Comparison of ENCODE assay signal across 13 mouse cellular contexts in the genomic region with DNA sequence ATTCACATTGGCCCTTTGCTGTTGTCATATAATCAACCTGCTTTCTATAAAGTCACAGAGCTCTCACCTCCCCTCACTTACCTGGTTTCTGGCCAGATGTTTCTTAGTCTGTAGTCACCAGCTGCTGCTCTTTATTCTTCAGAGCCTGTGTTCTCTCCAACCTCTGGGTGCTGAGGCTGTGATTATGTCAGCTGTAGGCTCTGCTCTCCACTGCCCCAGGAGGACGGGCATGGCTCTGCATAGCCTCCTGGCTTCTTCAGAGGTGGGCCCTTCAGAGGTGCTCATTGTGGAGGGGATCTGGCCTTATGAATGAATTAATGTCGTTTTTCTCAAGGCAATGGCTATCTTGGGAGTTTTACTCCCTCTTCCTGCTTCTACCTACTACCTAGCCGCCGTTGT. TPM values are rescaled to one million over a fixed set of nuclear protein-coding genes. Genes with fewer than 3 reads are reported as not detected.
DNase-seq lines count a peak whose midpoint lies in the region; ATAC-seq and TF ChIP-seq lines count a peak whose summit lies in the region.
"Had no signal": no experiment of that assay in that cellular context is flagged by ENCODE, and none has a peak within 500 bp of the region (broad histone marks: within the 10 kb centered on the region; RNA-seq: fewer than 3 reads in every experiment).

No protein-coding gene starts in this region.

- ATAC-seq in hindbrain, postnatal 0 days: no peak
- no peak for ATAC-seq in hindbrain, embryonic 14.5 days (ENCODE audit: low FRiP score)
- no peak for ATAC-seq in midbrain, postnatal 0 days (ENCODE audit: low FRiP score)
- ATAC-seq in midbrain, embryonic 13.5 days: no peak
- ATAC-seq: forebrain, embryonic 13.5 days had no signal

- peak; percentile 7 for DNase-seq in hindbrain, postnatal 0 days (ENCODE audit: low spot score)
- DNase-seq in hindbrain, embryonic 14.5 days (ENCODE audit: low spot score): no peak
- no peak for DNase-seq in midbrain, postnatal 0 days (ENCODE audit: low spot score)
- peak; percentile 82 for DNase-seq in thymus, postnatal 4 days
- no peak for DNase-seq in ovary, postnatal 14 days (ENCODE audit: low spot score)
- DNase-seq in gastrocnemius, postnatal 4 days (ENCODE audit: low spot score in 2 of 2): no peak
- DNase-seq: adrenal gland, adult 2 months; cerebellum, adult 11 months; heart, postnatal 36 days had no signal

- H3K4me2 ChIP-seq in hindbrain, postnatal 0 days (ENCODE audit: low read depth, low read length): no peak overlapping the region
- H3K4me2 ChIP-seq in hindbrain, embryonic 14.5 days (replicated peaks): no peak overlapping the region
- no peak overlapping the region for H3K4me2 ChIP-seq in midbrain, postnatal 0 days (ENCODE audit: low read depth, low read length, poor library complexity, severe bottlenecking)
- no peak overlapping the region for H3K4me2 ChIP-seq in midbrain, embryonic 13.5 days (replicated peaks)
- H3K4me2 ChIP-seq: embryonic facial prominence, embryonic 12.5 days; forebrain, embryonic 13.5 days had no signal

- 75% methylated on average over 4 of the region's 4 CpGs for WGBS in hindbrain, postnatal 0 days
- WGBS in hindbrain, embryonic 14.5 days: 79% methylated on average over 4 of the region's 4 CpGs
- WGBS in midbrain, postnatal 0 days: 87% methylated on average over 4 of the region's 4 CpGs
- 77% methylated on average over 4 of the region's 4 CpGs for WGBS in midbrain, embryonic 13.5 days

- peak; percentile 56 for TF ChIP-seq CTCF in hindbrain, postnatal 0 days (IDR thresholded peaks at IDR 0.05; ENCODE audit: low read depth)
- peak; percentile 48 for TF ChIP-seq CTCF in midbrain, postnatal 0 days (IDR thresholded peaks at IDR 0.05)
- TF ChIP-seq CTCF in cortical plate, adult 2 months (IDR thresholded peaks at IDR 0.05; ENCODE audit: extremely low read depth, insufficient read depth, low read length): 0 out of 2 replicates have a peak, but pooled peaks have one; percentile 16

- H3K36me3 ChIP-seq in hindbrain, postnatal 0 days (ENCODE audit: insufficient read depth, low read length): no peaks in the 10 kb centered on the region
- H3K36me3 ChIP-seq in hindbrain, embryonic 14.5 days (replicated peaks; ENCODE audit: control insufficient read depth, insufficient read depth): no peaks in the 10 kb centered on the region
- H3K36me3 ChIP-seq in midbrain, postnatal 0 days (ENCODE audit: insufficient read depth, low read length): no peaks in the 10 kb centered on the region
- no peaks in the 10 kb centered on the region for H3K36me3 ChIP-seq in midbrain, embryonic 13.5 days
- H3K36me3 ChIP-seq: embryonic facial prominence, embryonic 12.5 days had no signal

- no peaks in the 10 kb centered on the region for H3K9me3 ChIP-seq in hindbrain, postnatal 0 days (ENCODE audit: low read length)
- no peaks in the 10 kb centered on the region for H3K9me3 ChIP-seq in hindbrain, embryonic 14.5 days (ENCODE audit: control insufficient read depth, low read length)
- no peaks in the 10 kb centered on the region for H3K9me3 ChIP-seq in midbrain, postnatal 0 days (ENCODE audit: low read length)
- H3K9me3 ChIP-seq in midbrain, embryonic 13.5 days: no peaks in the 10 kb centered on the region
- H3K9me3 ChIP-seq: embryonic facial prominence, embryonic 12.5 days; forebrain, embryonic 13.5 days had no signal

- no peak overlapping the region for H3K9ac ChIP-seq in hindbrain, postnatal 0 days (replicated peaks; ENCODE audit: low read length)
- H3K9ac ChIP-seq in hindbrain, embryonic 14.5 days: no peak overlapping the region
- no peak overlapping the region for H3K9ac ChIP-seq in midbrain, postnatal 0 days (replicated peaks; ENCODE audit: low read length, poor library complexity, severe bottlenecking)
- H3K9ac ChIP-seq in midbrain, embryonic 13.5 days (replicated peaks): no peak overlapping the region
- H3K9ac ChIP-seq: embryonic facial prominence, embryonic 12.5 days; forebrain, embryonic 13.5 days had no signal

- TF ChIP-seq POLR2A in cortical plate, adult 2 months (IDR thresholded peaks at IDR 0.05; ENCODE audit: extremely low read depth, insufficient read depth, low read length): no peak

- peaks cover 2% of the 10 kb centered on the region; the same call in 1 of the 2 replicates for H3K4me1 ChIP-seq in hindbrain, postnatal 0 days (ENCODE audit: insufficient read depth, low read length)
- H3K4me1 ChIP-seq in hindbrain, embryonic 14.5 days (replicated peaks; ENCODE audit: control insufficient read depth, insufficient read depth, low read length): no peaks in the 10 kb centered on the region
- H3K4me1 ChIP-seq in midbrain, postnatal 0 days (ENCODE audit: insufficient read depth, low read length): no peaks in the 10 kb centered on the region
- no peaks in the 10 kb centered on the region for H3K4me1 ChIP-seq in midbrain, embryonic 13.5 days (replicated peaks)
- no peaks in the 10 kb centered on the region for H3K4me1 ChIP-seq in cortical plate, adult 2 months (ENCODE audit: control insufficient read depth, insufficient read depth, low read length)
- H3K4me1 ChIP-seq: embryonic facial prominence, embryonic 12.5 days; forebrain, embryonic 13.5 days had no signal

- no peak overlapping the region for H3K4me3 ChIP-seq in hindbrain, postnatal 0 days (ENCODE audit: low read length)
- H3K4me3 ChIP-seq in hindbrain, embryonic 14.5 days (replicated peaks; ENCODE audit: low read length): no peak overlapping the region
- H3K4me3 ChIP-seq in midbrain, postnatal 0 days (ENCODE audit: low read depth, low read length): no peak overlapping the region
- H3K4me3 ChIP-seq in midbrain, embryonic 13.5 days (replicated peaks): no peak overlapping the region
- H3K4me3 ChIP-seq in cortical plate, adult 2 months (ENCODE audit: insufficient read depth, low read length): no peak overlapping the region
- H3K4me3 ChIP-seq: embryonic facial prominence, embryonic 12.5 days; forebrain, embryonic 13.5 days had no signal

- H3K27me3 ChIP-seq in hindbrain, postnatal 0 days (ENCODE audit: insufficient read depth, low read length): no peaks in the 10 kb centered on the region
- no peaks in the 10 kb centered on the region for H3K27me3 ChIP-seq in hindbrain, embryonic 14.5 days (ENCODE audit: control insufficient read depth, insufficient read depth, low read length)
- no peaks in the 10 kb centered on the region for H3K27me3 ChIP-seq in midbrain, postnatal 0 days (ENCODE audit: insufficient read depth, low read length)
- no peaks in the 10 kb centered on the region for H3K27me3 ChIP-seq in midbrain, embryonic 13.5 days
- H3K27me3 ChIP-seq: embryonic facial prominence, embryonic 12.5 days; forebrain, embryonic 13.5 days had no signal

- H3K27ac ChIP-seq in hindbrain, postnatal 0 days: no peak overlapping the region
- no peak overlapping the region for H3K27ac ChIP-seq in hindbrain, embryonic 14.5 days
- no peak overlapping the region for H3K27ac ChIP-seq in midbrain, postnatal 0 days (ENCODE audit: low read depth, low read length)
- no peak overlapping the region for H3K27ac ChIP-seq in midbrain, embryonic 13.5 days
- H3K27ac ChIP-seq in cortical plate, adult 2 months (ENCODE audit: insufficient read depth, low read length): no peak overlapping the region
- H3K27ac ChIP-seq: embryonic facial prominence, embryonic 12.5 days; forebrain, embryonic 13.5 days had no signal

RNA-seq across cellular contexts. Expression of a gene that starts 4.8 kb away (rescaled TPM):
- total RNA-seq in hindbrain, postnatal 0 days (2014; rRNA removed): 94.0 and 95.6 TPM in 2 replicates
- 136 and 143 TPM in 2 replicates for polyA plus RNA-seq in hindbrain, postnatal 0 days (2015; fragmentation: Nextera tagmentation; extraction: Ambion mirVana)
- polyA plus RNA-seq in hindbrain, embryonic 14.5 days (2014; fragmentation: Nextera tagmentation; extraction: Ambion mirVana): 114 and 116 TPM in 2 replicates
- 97.7 and 110 TPM in 2 replicates for total RNA-seq in midbrain, postnatal 0 days (2014; rRNA removed)
- 95.3 and 99.5 TPM in 2 replicates for polyA plus RNA-seq in midbrain, postnatal 0 days (2015; fragmentation: Nextera tagmentation; extraction: Ambion mirVana)
- 110 and 111 TPM in 2 replicates for polyA plus RNA-seq in midbrain, embryonic 13.5 days (2015; fragmentation: Nextera tagmentation; extraction: Ambion mirVana)
- polyA plus RNA-seq in cortical plate, adult 2 months (2012; rRNA removed): 61.1 and 61.4 TPM in 2 replicates
- 100 to 1,000 TPM; 150 to 151 TPM for total RNA-seq in gastrocnemius, postnatal 4 days (2021)

Comparison
In these comparisons a context has a peak if more than half of its experiments do, and no peak if none do; other contexts are left out.
1. DNase-seq: peak in hindbrain, postnatal 0 days (single experiment) and thymus, postnatal 4 days (single experiment); none in hindbrain, embryonic 14.5 days (single experiment), midbrain, postnatal 0 days (single experiment), ovary, postnatal 14 days (single experiment) and gastrocnemius, postnatal 4 days (0 of 2).
2. Peak in every context shown above with its lines, with median percentiles within 50 percentile points of each other: CTCF ChIP-seq.